Mouse (Mus musculus) embryonic fibroblast, embryonic 13.5 days (primary cell): ENCODE results near the gene Slc34a1.

Experiments
- CTCF ChIP-seq: IDR thresholded peaks from 2 replicates; pipeline ENCODE4 v1.5.1; 2011; ENCODE audit warnings: mild to moderate bottlenecking, control low read depth, low read length, moderate library complexity, borderline replicate concordance; ENCODE audit not compliant: insufficient read depth
- POLR2A ChIP-seq: IDR thresholded peaks from 2 replicates; pipeline ENCODE4 v1.6.1; 2011; ENCODE audit warnings: low read depth, mild to moderate bottlenecking, control low read depth, low read length, moderate library complexity

GRCm38 (mm10) chr13:55419142-55419541, 21.2 kb downstream of the Slc34a1 start:
- TF ChIP-seq POLR2A: no peak
- no peak for TF ChIP-seq CTCF
